Mouse (Mus musculus): Measurements from ENCODE around the gene Ranbp10.

DNA sequence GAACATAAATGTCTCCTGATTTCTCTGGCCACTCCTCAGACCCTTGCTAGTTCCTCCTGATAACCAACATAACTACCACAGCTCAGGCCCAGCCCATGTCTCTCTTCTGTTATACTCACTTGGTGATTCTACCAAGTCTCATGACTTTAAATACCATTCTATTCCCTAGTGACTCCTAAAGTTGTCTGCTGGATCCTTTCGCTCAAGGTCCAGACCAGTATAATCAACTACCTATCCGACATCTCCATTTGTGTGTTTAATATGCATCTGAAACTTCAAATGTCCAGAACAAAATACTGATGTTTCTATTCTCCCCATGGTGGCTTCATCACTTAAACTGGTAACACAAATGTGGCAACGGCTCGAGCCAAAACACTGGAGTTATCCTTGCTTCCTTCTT is 83.8 kb downstream of the Ranbp10 start:
- TF ChIP-seq CTCF (IDR thresholded peaks at IDR 0.05; ENCODE audit: control insufficient read depth, insufficient read depth, insufficient read length) (no peak), USF1 (IDR thresholded peaks at IDR 0.05; ENCODE audit: low read depth) (no peak), CEBPB (IDR thresholded peaks at IDR 0.05; ENCODE audit: low read depth) (no peak), MYOG (IDR thresholded peaks at IDR 0.05; ENCODE audit: control insufficient read depth, extremely low read depth, insufficient read length) (no peak)
